Mouse (Mus musculus) liver, embryonic 14.5 days (tissue): Measurements from ENCODE around the gene Mybl2.

Experiments used
- CTCF ChIP-seq: IDR thresholded peaks from 2 replicates; pipeline ENCODE4 v1.5.1; 2016; ENCODE audit warnings: antibody characterized with exemption, low read depth, control low read depth
- EP300 ChIP-seq: IDR thresholded peaks from 2 replicates; pipeline ENCODE4 v1.6.1; 2016; ENCODE audit warnings: antibody characterized with exemption, low read depth

GRCm38 (mm10) chr2:163052101-163052500, 2.4 kb upstream of the Mybl2 start:
- TF ChIP-seq EP300 = no peak
- no peak for TF ChIP-seq CTCF
